Mouse (Mus musculus) central nervous system, embryonic 11.5 days (tissue): ENCODE measurements around the gene 4930522H14Rik. TPM values are rescaled to one million over a fixed set of nuclear protein-coding genes. Genes with fewer than 3 reads are reported as not detected.

Experiments used
- polyA plus RNA-seq: library from polyadenylated mRNA; depleted of rRNA; stranded (reverse); fragments of >200 nt; gene quantifications from 2 replicates; pipeline ENCODE4 v1.2.3, GENCODE M21; 2012; rRNA removed

The 4930522H14Rik gene
- not detected in 2 replicates for polyA plus RNA-seq

DNA sequence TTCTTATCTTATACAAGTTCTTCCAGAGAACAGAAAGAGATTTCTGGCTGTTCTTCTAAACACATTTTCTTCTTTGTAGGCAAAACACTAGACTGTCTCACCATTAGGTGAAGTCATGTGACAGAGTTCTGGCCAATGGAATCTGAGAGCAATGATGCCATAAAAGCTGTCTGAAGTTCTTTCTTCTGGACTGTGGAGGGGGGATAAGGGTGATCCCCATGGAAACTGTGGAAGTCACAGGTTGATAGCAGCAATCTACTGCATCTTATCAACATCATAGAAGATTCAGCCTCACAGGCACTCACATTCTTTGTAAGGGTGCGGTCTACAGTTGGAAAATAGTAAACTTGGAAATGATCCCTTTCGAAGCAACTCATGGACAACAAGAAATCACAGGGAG lies at the start of gene 4930522H14Rik:
TSS of gene 4930522H14Rik (minus strand) at position 187 of the 400 bp plus-strand sequence.

GRCm38 (mm10) chr4:109484621-109485020 lies 46.5 kb downstream of the 4930522H14Rik start, which contains the start of gene Rnf11:
TSS of gene Rnf11 (minus strand) at chr4:109484728.

Other genes starting within 250 kb of the 4930522H14Rik start
- 1.8 and 3.8 TPM in 2 replicates for gene Ttc39a, start 124.7 kb downstream of the 4930522H14Rik start, polyA plus RNA-seq
- gene Rnf11, start 46.6 kb downstream of the 4930522H14Rik start, polyA plus RNA-seq, result 42.0 and 42.2 TPM in 2 replicates
- 6.2 and 10.2 TPM in 2 replicates for gene Cdkn2c, start 135.9 kb upstream of the 4930522H14Rik start, polyA plus RNA-seq
- gene Faf1, start 145.3 kb upstream of the 4930522H14Rik start, polyA plus RNA-seq, result 21.0 and 24.3 TPM in 2 replicates